12 mouse cellular contexts compared by ENCODE assay signal in genomic region chr11:12039748-12040147, GRCm38 (mm10). TPM values are rescaled to one million over a fixed set of nuclear protein-coding genes. Genes with fewer than 3 reads are reported as not detected.
DNase-seq lines count a peak whose midpoint lies in the region; ATAC-seq and TF ChIP-seq lines count a peak whose summit lies in the region.
"Had no signal": no experiment of that assay in that cellular context is flagged by ENCODE, and none has a peak within 500 bp of the region (broad histone marks: within the 10 kb centered on the region; RNA-seq: fewer than 3 reads in every experiment).

No protein-coding gene starts in this region.

- TF ChIP-seq CTCF in lung, adult 2 months (IDR thresholded peaks at IDR 0.05; ENCODE audit: insufficient read depth, low read length): 0 out of 2 replicates have a peak, but pooled peaks have one; percentile 8

- no peak overlapping the region for H3K27ac ChIP-seq in hindbrain, embryonic 15.5 days (replicated peaks)
- H3K27ac ChIP-seq in hindbrain, embryonic 11.5 days (ENCODE audit: low read depth, low read length): no peak overlapping the region
- H3K27ac ChIP-seq: layer of hippocampus, adult 2 months had no signal

- H3K4me3 ChIP-seq in hindbrain, embryonic 15.5 days: no peak overlapping the region
- no peak overlapping the region for H3K4me3 ChIP-seq in hindbrain, embryonic 11.5 days (ENCODE audit: low read depth, low read length)
- no peak overlapping the region for H3K4me3 ChIP-seq in lung, adult 2 months (replicated peaks; ENCODE audit: extremely low read depth, low read depth, low read length)
- H3K4me3 ChIP-seq: layer of hippocampus, adult 2 months had no signal

- WGBS in hindbrain, embryonic 15.5 days: 47% methylated on average over 6 of the region's 6 CpGs
- 55% methylated on average over 6 of the region's 6 CpGs for WGBS in hindbrain, embryonic 11.5 days
- 69% methylated on average over 6 of the region's 6 CpGs for WGBS in lung, adult 2 months

- H3K9me3 ChIP-seq in hindbrain, embryonic 15.5 days: no peaks in the 10 kb centered on the region
- no peaks in the 10 kb centered on the region for H3K9me3 ChIP-seq in hindbrain, embryonic 11.5 days (ENCODE audit: control insufficient read depth, low read length)

- H3K36me3 ChIP-seq in hindbrain, embryonic 15.5 days: no peaks in the 10 kb centered on the region
- H3K36me3 ChIP-seq in hindbrain, embryonic 11.5 days (ENCODE audit: control insufficient read depth, insufficient read depth, low read length): no peaks in the 10 kb centered on the region

- H3K4me2 ChIP-seq in hindbrain, embryonic 15.5 days: no peak overlapping the region
- H3K4me2 ChIP-seq in hindbrain, embryonic 11.5 days (replicated peaks; ENCODE audit: low read depth, low read length): no peak overlapping the region
- H3K4me2 ChIP-seq: heart, embryonic 11.5 days had no signal

- TF ChIP-seq POLR2A in lung, adult 2 months (IDR thresholded peaks at IDR 0.05; ENCODE audit: borderline replicate concordance, extremely low read depth, low read depth, low read length): no peak

- H3K27me3 ChIP-seq in hindbrain, embryonic 15.5 days: peaks cover 83% of the 10 kb centered on the region
- H3K27me3 ChIP-seq in hindbrain, embryonic 11.5 days (ENCODE audit: control insufficient read depth, insufficient read depth, low read length): peaks cover 59% of the 10 kb centered on the region

- H3K4me1 ChIP-seq in hindbrain, embryonic 15.5 days (replicated peaks): peaks cover 17% of the 10 kb centered on the region
- H3K4me1 ChIP-seq in hindbrain, embryonic 11.5 days (replicated peaks; ENCODE audit: control insufficient read depth, insufficient read depth, low read length): no peaks in the 10 kb centered on the region
- H3K4me1 ChIP-seq in lung, adult 2 months (ENCODE audit: control insufficient read depth, insufficient read depth, low read length): no peaks in the 10 kb centered on the region

- H3K9ac ChIP-seq in hindbrain, embryonic 15.5 days: no peak overlapping the region
- H3K9ac ChIP-seq in hindbrain, embryonic 11.5 days (ENCODE audit: low read depth, low read length): no peak overlapping the region

- peak; percentile 46 to 50 for DNase-seq in cerebellum, postnatal 14 days
- no peak for DNase-seq in cerebellum, adult 18-20 months
- no peak for DNase-seq in hindbrain, embryonic 11.5 days (ENCODE audit: low spot score)
- DNase-seq in lung, adult 2 months: no peak
- no peak for DNase-seq in lung, postnatal 25 days (ENCODE audit: low spot score)
- DNase-seq in mesoderm, embryonic 11.5 days (ENCODE audit: low read depth, low spot score): peak; percentile 36
- DNase-seq in thymus, postnatal 25 days: no peak
- DNase-seq: adrenal gland, postnatal 25 days; kidney, adult 11 months had no signal

- ATAC-seq in hindbrain, embryonic 15.5 days (ENCODE audit: low FRiP score, low read depth): peak; percentile 58; the same call in 1 of the 2 replicates
- no peak for ATAC-seq in hindbrain, embryonic 11.5 days (ENCODE audit: low FRiP score)

RNA-seq across cellular contexts. Expression of gene Grb10, which starts 1.3 kb away (rescaled TPM):
- 87.1 and 94.7 TPM in 2 replicates for polyA plus RNA-seq in hindbrain, embryonic 15.5 days (2015; fragmentation: Nextera tagmentation; extraction: Ambion mirVana)
- polyA plus RNA-seq in hindbrain, embryonic 11.5 days (2014; fragmentation: Nextera tagmentation; extraction: Ambion mirVana): 158 and 267 TPM in 2 replicates
- 23.7 and 27.4 TPM in 2 replicates for polyA plus RNA-seq in lung, adult 2 months (2012; rRNA removed)

Comparison
In these comparisons a context has a peak if more than half of its experiments do, and no peak if none do; other contexts are left out.
1. DNase-seq: peak in cerebellum, postnatal 14 days (2 of 2) and mesoderm, embryonic 11.5 days (single experiment); none in cerebellum, adult 18-20 months (0 of 2), hindbrain, embryonic 11.5 days (single experiment), lung, adult 2 months (single experiment), lung, postnatal 25 days (single experiment) and thymus, postnatal 25 days (single experiment).